Mouse (Mus musculus): ENCODE data around the gene Catsperg1. TPM values are rescaled to one million over a fixed set of nuclear protein-coding genes. Genes with fewer than 3 reads are reported as not detected.
A peak's percentile ranks its signal among the peaks of the same experiment; 100 is the strongest.

The Catsperg1 gene
- total and polyA plus RNA-seq, 2 experiments from 2014 or later: 0.14 to 1.2 TPM

DNA sequence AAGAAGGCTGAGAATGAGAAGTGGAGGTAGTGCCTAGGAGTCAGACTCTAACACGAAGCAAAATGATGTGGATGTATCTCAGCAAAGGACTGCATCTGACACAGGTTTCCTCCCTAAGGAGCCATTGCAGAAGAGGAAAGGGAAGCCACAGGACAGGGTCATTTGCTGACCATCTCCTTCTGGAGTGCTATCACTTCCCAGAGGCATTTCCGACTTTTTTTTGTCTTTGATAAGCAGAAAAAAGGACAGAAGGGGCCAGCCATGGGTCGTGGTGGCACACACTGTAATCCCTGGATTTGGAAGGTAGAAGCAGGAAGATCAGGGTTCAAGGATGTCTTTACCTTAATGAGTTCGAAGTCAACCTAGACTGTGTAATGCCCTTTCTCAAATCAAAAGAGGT is 22.8 kb upstream of the Catsperg1 start:
- H3K27me3 ChIP-seq (ENCODE audit: control insufficient read depth, insufficient read depth, low read length): 0 out of 2 replicates have a peak, but pooled peaks cover 9% of the 10 kb centered on the region
- no peak for ATAC-seq (ENCODE audit: insufficient read depth, low read depth)
- no peak overlapping the region for H3K4me3 ChIP-seq (ENCODE audit: low read depth, low read length)
- H3K27ac ChIP-seq (ENCODE audit: low read depth): no peak overlapping the region
- no peaks in the 10 kb centered on the region for H3K9me3 ChIP-seq (replicated peaks; ENCODE audit: control insufficient read depth, low read length)
- TF ChIP-seq EP300 (IDR thresholded peaks at IDR 0.05; ENCODE audit: low read depth) (no peak), CTCF (IDR thresholded peaks at IDR 0.05; ENCODE audit: low read depth) (no peak)
- no peak overlapping the region for H3K9ac ChIP-seq (replicated peaks; ENCODE audit: low read depth, low read length)
- peaks cover 17% of the 10 kb centered on the region for H3K4me1 ChIP-seq (ENCODE audit: control insufficient read depth, insufficient read depth)
- no peaks in the 10 kb centered on the region for H3K36me3 ChIP-seq (replicated peaks; ENCODE audit: control insufficient read depth, insufficient read depth, low read length)
- H3K4me2 ChIP-seq (ENCODE audit: low read depth, low read length): no peak overlapping the region
- 69% methylated on average over 4 of the region's 4 CpGs for WGBS
- DNase-seq (ENCODE audit: low spot score): no peak

DNA sequence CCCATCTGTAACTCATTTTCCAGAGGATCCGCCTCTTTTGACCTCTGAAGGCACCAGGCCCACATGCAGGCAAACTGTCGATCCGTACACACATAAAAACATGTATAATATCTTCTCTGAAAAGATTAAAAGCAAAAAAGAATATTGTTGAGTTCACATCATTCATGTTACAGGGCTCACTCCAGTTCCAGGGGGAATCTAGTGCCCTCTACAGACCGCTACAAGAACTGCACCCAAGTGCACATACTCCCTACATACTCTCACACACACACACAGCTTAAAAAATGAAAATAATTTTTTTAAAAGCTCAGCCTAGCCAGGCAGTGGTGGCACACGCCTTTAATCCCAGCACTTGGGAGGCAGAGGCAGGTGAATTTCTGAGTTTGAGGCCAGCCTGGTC is 20.8 kb upstream of the Catsperg1 start:
- no peak for DNase-seq (ENCODE audit: low spot score)
- H3K9ac ChIP-seq (replicated peaks; ENCODE audit: low read depth, low read length): no peak overlapping the region
- TF ChIP-seq EP300 (IDR thresholded peaks at IDR 0.05; ENCODE audit: low read depth) (no peak), CTCF (IDR thresholded peaks at IDR 0.05; ENCODE audit: low read depth) (peak; percentile 26; the same call in 1 of the 2 replicates)
- H3K9me3 ChIP-seq (replicated peaks; ENCODE audit: control insufficient read depth, low read length): no peaks in the 10 kb centered on the region
- H3K36me3 ChIP-seq (replicated peaks; ENCODE audit: control insufficient read depth, insufficient read depth, low read length): no peaks in the 10 kb centered on the region
- WGBS: 86% methylated on average over 5 of the region's 5 CpGs
- no peak for ATAC-seq (ENCODE audit: insufficient read depth, low read depth)
- peak overlapping the region; percentile 87 for H3K27ac ChIP-seq (ENCODE audit: low read depth)
- no peak overlapping the region for H3K4me2 ChIP-seq (ENCODE audit: low read depth, low read length)
- H3K4me1 ChIP-seq (ENCODE audit: control insufficient read depth, insufficient read depth): peaks cover 17% of the 10 kb centered on the region
- no peak overlapping the region for H3K4me3 ChIP-seq (ENCODE audit: low read depth, low read length)
- H3K27me3 ChIP-seq (ENCODE audit: control insufficient read depth, insufficient read depth, low read length): 0 out of 2 replicates have a peak, but pooled peaks cover 11% of the 10 kb centered on the region

DNA sequence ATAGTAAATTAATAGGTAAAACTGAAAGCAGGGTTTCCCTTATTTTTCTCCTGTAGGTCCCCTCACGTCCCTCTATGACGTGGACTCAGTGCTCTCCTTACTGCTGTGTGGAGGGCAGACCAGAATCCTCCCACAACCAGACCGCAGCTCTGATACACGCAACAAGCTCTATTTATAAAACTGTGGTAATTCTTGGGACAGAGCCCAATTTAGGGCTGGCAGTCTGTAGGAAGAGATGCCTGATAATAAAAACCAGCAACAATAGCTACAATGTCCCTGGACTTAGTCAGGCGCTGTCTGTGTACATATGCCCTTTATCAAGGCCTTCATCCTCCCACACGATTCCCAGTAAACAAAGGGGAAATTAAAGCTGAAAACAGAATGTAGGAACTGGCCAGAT is 19.9 kb upstream of the Catsperg1 start:
- 6% methylated on average over 6 of the region's 6 CpGs for WGBS
- Histone ChIP-seq H3K4me3 (ENCODE audit: low read depth, low read length) (no peak overlapping the region), H3K4me2 (ENCODE audit: low read depth, low read length) (no peak overlapping the region), H3K27ac (ENCODE audit: low read depth) (peak overlapping the region; percentile 87), H3K9me3 (replicated peaks; ENCODE audit: control insufficient read depth, low read length) (no peaks in the 10 kb centered on the region), H3K27me3 (ENCODE audit: control insufficient read depth, insufficient read depth, low read length) (0 out of 2 replicates have a peak, but pooled peaks cover 11% of the 10 kb centered on the region), H3K4me1 (ENCODE audit: control insufficient read depth, insufficient read depth) (peaks cover 9% of the 10 kb centered on the region), H3K36me3 (replicated peaks; ENCODE audit: control insufficient read depth, insufficient read depth, low read length) (no peaks in the 10 kb centered on the region), H3K9ac (replicated peaks; ENCODE audit: low read depth, low read length) (no peak overlapping the region; the same call in 1 of the 2 replicates)
- DNase-seq (ENCODE audit: low spot score): peak; percentile 89
- TF ChIP-seq EP300 (IDR thresholded peaks at IDR 0.05; ENCODE audit: low read depth) (peak; percentile 36; the same call in 1 of the 2 replicates), CTCF (IDR thresholded peaks at IDR 0.05; ENCODE audit: low read depth) (no peak)
- peak; percentile 49 for ATAC-seq (ENCODE audit: insufficient read depth, low read depth)

DNA sequence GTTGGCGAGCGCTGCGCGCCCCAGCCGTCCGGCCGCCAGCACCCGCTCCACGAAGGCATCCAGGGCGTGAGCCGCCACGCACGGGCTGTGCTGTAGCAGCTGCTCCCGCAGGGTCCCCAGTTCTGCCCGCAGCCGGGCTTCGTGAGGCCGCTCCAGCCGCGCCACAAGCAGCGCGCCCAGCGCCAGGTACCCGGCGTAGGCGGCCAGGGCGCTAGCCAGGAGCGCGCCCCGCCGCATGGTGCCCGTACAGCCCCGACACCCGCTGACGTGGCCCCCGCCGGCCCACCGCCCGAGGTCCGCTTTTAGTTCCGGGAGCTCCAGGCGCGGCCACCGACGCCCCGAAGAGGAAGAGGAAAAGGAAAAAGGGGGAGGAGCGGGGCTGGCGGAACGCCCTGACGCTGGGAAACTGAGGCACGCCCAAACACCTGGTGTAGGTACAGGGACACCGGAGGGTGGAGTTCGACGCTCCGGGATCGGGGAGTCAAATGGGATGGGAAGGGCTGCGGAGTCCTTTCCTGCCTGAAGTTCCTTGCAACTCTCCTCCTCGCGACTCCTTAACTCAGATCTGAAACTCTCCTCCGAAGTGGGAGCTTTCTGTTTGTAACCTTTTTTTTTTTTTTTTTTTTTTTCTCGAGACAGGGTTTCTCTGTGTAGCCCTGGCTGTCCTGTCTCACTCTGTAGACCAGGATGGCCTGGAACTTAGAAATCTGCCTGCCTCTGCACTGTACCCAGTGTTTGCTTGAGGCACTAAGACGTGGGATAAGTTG is 18.6 kb upstream of the Catsperg1 start, which contains the start of gene Kcnk6:
Kcnk6 (minus strand) TSS at position 269 of the 767 bp plus-strand sequence.
- Histone ChIP-seq H3K4me1 (ENCODE audit: control insufficient read depth, insufficient read depth) (peaks cover 9% of the 10 kb centered on the region), H3K27me3 (ENCODE audit: control insufficient read depth, insufficient read depth, low read length) (0 out of 2 replicates have a peak, but pooled peaks cover 11% of the 10 kb centered on the region), H3K27ac (ENCODE audit: low read depth) (peak within 1 kb of the TSS; percentile 87), H3K4me3 (ENCODE audit: low read depth, low read length) (peak within 1 kb of the TSS; percentile 75), H3K36me3 (replicated peaks; ENCODE audit: control insufficient read depth, insufficient read depth, low read length) (no peaks in the 10 kb centered on the region), H3K9ac (replicated peaks; ENCODE audit: low read depth, low read length) (peak within 1 kb of the TSS; percentile 83), H3K9me3 (replicated peaks; ENCODE audit: control insufficient read depth, low read length) (no peaks in the 10 kb centered on the region), H3K4me2 (ENCODE audit: low read depth, low read length) (peak within 1 kb of the TSS; percentile 91)
- ATAC-seq (ENCODE audit: insufficient read depth, low read depth): 0 out of 2 replicates have a peak, but pooled peaks have one; percentile 3
- 2% methylated on average over 55 of the region's 62 CpGs for WGBS
- no peak for DNase-seq (ENCODE audit: low spot score)
- TF ChIP-seq EP300 (IDR thresholded peaks at IDR 0.05; ENCODE audit: low read depth): no peak
- TF ChIP-seq CTCF (IDR thresholded peaks at IDR 0.05; ENCODE audit: low read depth): no peak

DNA sequence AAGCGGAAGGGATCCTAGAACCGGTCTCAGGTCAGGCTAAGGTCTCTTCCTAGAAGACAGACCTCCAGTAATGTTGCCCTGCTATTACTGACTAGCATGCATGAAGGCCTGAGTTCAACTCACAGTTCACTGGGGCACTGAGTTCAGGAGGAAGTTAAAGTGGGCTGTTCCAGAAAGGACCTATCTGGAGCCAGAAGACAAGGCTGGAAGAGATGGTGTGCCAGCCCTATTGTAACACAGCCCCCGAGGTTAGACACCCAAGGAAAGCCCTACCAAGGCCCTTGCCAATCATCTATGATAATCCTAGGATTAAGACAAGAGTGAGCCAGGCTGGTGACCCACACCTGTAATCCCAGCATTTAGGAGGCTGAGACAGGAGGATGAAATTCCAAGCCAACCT is 17.7 kb upstream of the Catsperg1 start:
- Histone ChIP-seq H3K9me3 (replicated peaks; ENCODE audit: control insufficient read depth, low read length) (no peaks in the 10 kb centered on the region), H3K4me2 (ENCODE audit: low read depth, low read length) (peak overlapping the region; percentile 91), H3K27ac (ENCODE audit: low read depth) (peak overlapping the region; percentile 85), H3K4me1 (ENCODE audit: control insufficient read depth, insufficient read depth) (peaks cover 9% of the 10 kb centered on the region), H3K4me3 (ENCODE audit: low read depth, low read length) (peak overlapping the region; percentile 75), H3K36me3 (replicated peaks; ENCODE audit: control insufficient read depth, insufficient read depth, low read length) (no peaks in the 10 kb centered on the region), H3K27me3 (ENCODE audit: control insufficient read depth, insufficient read depth, low read length) (0 out of 2 replicates have a peak, but pooled peaks cover 11% of the 10 kb centered on the region), H3K9ac (replicated peaks; ENCODE audit: low read depth, low read length) (peak overlapping the region; percentile 83; the same call in 1 of the 2 replicates)
- 54% methylated on average over 3 of the region's 3 CpGs for whole genome bisulfite sequencing
- no peak for DNase-seq (ENCODE audit: low spot score)
- no peak for TF ChIP-seq EP300 (IDR thresholded peaks at IDR 0.05; ENCODE audit: low read depth)
- TF ChIP-seq CTCF (IDR thresholded peaks at IDR 0.05; ENCODE audit: low read depth): no peak
- no peak for ATAC-seq (ENCODE audit: insufficient read depth, low read depth)

Measured in heart, postnatal 0 days (tissue).